Mouse (Mus musculus) kidney, postnatal 0 days (tissue): ENCODE data around the gene Tpk1. TPM values are rescaled to one million over a fixed set of nuclear protein-coding genes. Genes with fewer than 3 reads are reported as not detected.

ENCODE experiments used
- ATAC-seq: fragments of 200-750 bp; cut with Nextera tagmentation; replicated peaks from 2 replicates; pipeline ENCODE4 v1.8.0; 2017; ENCODE audit warnings: low read depth, moderate number of reproducible peaks, moderate TSS enrichment, moderate library complexity; ENCODE audit not compliant: low FRiP score
- DNase-seq: peaks from one replicate; pipeline ENCODE4 v3.0.0-alpha.2; 2016; ENCODE audit warnings: low spot score
- H3K27ac ChIP-seq: fragments of 300-500 bp; sonication (generic); 2 replicates; pipeline ENCODE4 v1.5.1; 2014; ENCODE audit warnings: mild to moderate bottlenecking
- H3K27me3 ChIP-seq: fragments of 300-500 bp; sonication (generic); 2 replicates; pipeline ENCODE4 v1.6.1; 2014; ENCODE audit warnings: low read length, mixed read lengths; ENCODE audit not compliant: insufficient read depth
- H3K36me3 ChIP-seq: fragments of 300-500 bp; sonication (generic); 2 replicates; pipeline ENCODE4 v1.6.1; 2014; ENCODE audit warnings: low read length, mixed read lengths; ENCODE audit not compliant: insufficient read depth
- H3K4me1 ChIP-seq: fragments of 300-500 bp; sonication (generic); replicated peaks from 2 replicates; pipeline ENCODE4 v1.6.1; 2014; ENCODE audit warnings: antibody characterized with exemption, low read length, mixed read lengths; ENCODE audit not compliant: insufficient read depth
- H3K4me2 ChIP-seq: fragments of 300-500 bp; sonication (generic); 2 replicates; pipeline ENCODE4 v1.6.1; 2014; ENCODE audit warnings: mild to moderate bottlenecking, low read length, moderate library complexity, mixed read lengths
- H3K4me3 ChIP-seq: fragments of 300-500 bp; sonication (generic); replicated peaks from 2 replicates; pipeline ENCODE4 v1.5.1; 2014; ENCODE audit warnings: low read depth, low read length
- H3K9ac ChIP-seq: fragments of 300-500 bp; sonication (generic); 2 replicates; pipeline ENCODE4 v1.6.1; 2014; ENCODE audit warnings: low read depth, low read length
- H3K9me3 ChIP-seq: fragments of 300-500 bp; sonication (generic); replicated peaks from 2 replicates; pipeline ENCODE4 v1.6.1; 2016; ENCODE audit warnings: low read length, inconsistent platforms, mixed read lengths
- CTCF ChIP-seq: IDR thresholded peaks from 2 replicates; pipeline ENCODE4 v1.5.1; 2016; ENCODE audit warnings: antibody characterized with exemption, low read depth, mild to moderate bottlenecking, moderate library complexity
- WGBS: fragments of 180-500 bp; shearing (Covaris S2); extraction: QIAGEN DNeasy Blood & Tissue Kit; methylation state at CpG from one replicate; pipeline ENCODE4 v1.1.7; 2014; 5-methylcytosine and 5-hydroxymethylcytosine counted together
- polyA plus RNA-seq: library from polyadenylated mRNA; unstranded; fragments of >200 nt; fragmentation: Nextera tagmentation; extraction: Ambion mirVana; gene quantifications from 2 replicates; pipeline ENCODE4 v1.2.1, GENCODE M21; 2015

Tpk1 gene
- polyA plus RNA-seq, 1 experiment from 2014 or later: 29.5 TPM

GRCm38 (mm10) chr6:43567885-43568284, 98.2 kb downstream of the Tpk1 start:
- ATAC-seq (no peak), DNase-seq (no peak)
- TF ChIP-seq CTCF: no peak
- Histone ChIP-seq H3K4me1 (no peaks in the 10 kb centered on the region), H3K4me2 (no peak overlapping the region), H3K27me3 (no peaks in the 10 kb centered on the region), H3K4me3 (no peak overlapping the region), H3K9me3 (no peaks in the 10 kb centered on the region), H3K9ac (no peak overlapping the region), H3K36me3 (no peaks in the 10 kb centered on the region), H3K27ac (no peak overlapping the region)
- 83% methylated on average over 1 of the region's 1 CpGs for WGBS

GRCm38 (mm10) chr6:43562474-43562873, 103.6 kb downstream of the Tpk1 start:
- no peak for TF ChIP-seq CTCF
- no peak for DNase-seq
- no peak overlapping the region for H3K27ac ChIP-seq
- no peak overlapping the region for H3K9ac ChIP-seq
- 80% methylated on average over 4 of the region's 4 CpGs for WGBS
- no peak overlapping the region for H3K4me2 ChIP-seq
- no peaks in the 10 kb centered on the region for H3K4me1 ChIP-seq
- no peak for ATAC-seq
- H3K36me3 ChIP-seq: no peaks in the 10 kb centered on the region
- no peak overlapping the region for H3K4me3 ChIP-seq
- no peaks in the 10 kb centered on the region for H3K9me3 ChIP-seq
- H3K27me3 ChIP-seq: no peaks in the 10 kb centered on the region

GRCm38 (mm10) chr6:43551410-43551809, 114.7 kb downstream of the Tpk1 start:
- H3K4me3 ChIP-seq: no peak overlapping the region
- no peaks in the 10 kb centered on the region for H3K27me3 ChIP-seq
- H3K27ac ChIP-seq: no peak overlapping the region
- H3K4me2 ChIP-seq: no peak overlapping the region
- no peaks in the 10 kb centered on the region for H3K9me3 ChIP-seq
- no peak for ATAC-seq
- WGBS: 84% methylated on average over 1 of the region's 1 CpGs
- no peaks in the 10 kb centered on the region for H3K4me1 ChIP-seq
- no peak for TF ChIP-seq CTCF
- no peaks in the 10 kb centered on the region for H3K36me3 ChIP-seq
- H3K9ac ChIP-seq: no peak overlapping the region
- no peak for DNase-seq

- ATAC-seq: no peak
- WGBS: 60% methylated on average over 1 of the region's 1 CpGs
Measured at GRCm38 (mm10) chr6:43546537-43546936, 119.5 kb downstream of the Tpk1 start.

GRCm38 (mm10) chr6:43537252-43537870, 128.7 kb downstream of the Tpk1 start:
- 74% methylated on average over 2 of the region's 2 CpGs for WGBS
- TF ChIP-seq CTCF: no peak
- Histone ChIP-seq H3K9ac (no peak overlapping the region), H3K4me1 (no peaks in the 10 kb centered on the region), H3K4me2 (no peak overlapping the region), H3K9me3 (no peaks in the 10 kb centered on the region), H3K27ac (no peak overlapping the region), H3K4me3 (no peak overlapping the region), H3K27me3 (no peaks in the 10 kb centered on the region), H3K36me3 (no peaks in the 10 kb centered on the region)
- ATAC-seq (no peak), DNase-seq (no peak)

More at GRCm38 (mm10) chr6:43546537-43546936, 119.5 kb downstream of the Tpk1 start:
- Histone ChIP-seq H3K27me3 (no peaks in the 10 kb centered on the region), H3K4me2 (no peak overlapping the region), H3K4me3 (no peak overlapping the region), H3K27ac (no peak overlapping the region), H3K9me3 (no peaks in the 10 kb centered on the region), H3K36me3 (no peaks in the 10 kb centered on the region), H3K4me1 (no peaks in the 10 kb centered on the region), H3K9ac (no peak overlapping the region)
- DNase-seq: no peak
- no peak for TF ChIP-seq CTCF

GRCm38 (mm10) chr6:43535459-43535858, 130.6 kb downstream of the Tpk1 start:
- Histone ChIP-seq H3K9me3 (no peaks in the 10 kb centered on the region), H3K4me2 (no peak overlapping the region), H3K27ac (no peak overlapping the region), H3K27me3 (no peaks in the 10 kb centered on the region), H3K4me1 (no peaks in the 10 kb centered on the region), H3K36me3 (no peaks in the 10 kb centered on the region), H3K9ac (no peak overlapping the region), H3K4me3 (no peak overlapping the region)
- TF ChIP-seq CTCF: no peak
- no peak for DNase-seq
- WGBS: 85% methylated on average over 2 of the region's 2 CpGs
- no peak for ATAC-seq

- H3K4me3 ChIP-seq: no peak overlapping the region
- H3K9me3 ChIP-seq: no peaks in the 10 kb centered on the region
- no peaks in the 10 kb centered on the region for H3K36me3 ChIP-seq
- no peak for TF ChIP-seq CTCF
- no peak for DNase-seq
- H3K4me1 ChIP-seq: no peaks in the 10 kb centered on the region
- no peak overlapping the region for H3K4me2 ChIP-seq
- no peak overlapping the region for H3K27ac ChIP-seq
- H3K9ac ChIP-seq: no peak overlapping the region
- H3K27me3 ChIP-seq: no peaks in the 10 kb centered on the region
- ATAC-seq: no peak
Measured at GRCm38 (mm10) chr6:43533323-43533722, 132.8 kb downstream of the Tpk1 start.
